Mouse (Mus musculus) MEL (cell line): ENCODE measurements around the gene Pcdh17.

Experiments used
- CTCF ChIP-seq, 3 experiments: IDR thresholded peaks in 2 of 3; conservative IDR thresholded peaks in 1 of 3; 2 replicates each; pipeline ENCODE4 v1.5.1; 2011 to 2012; ENCODE audit warnings: low read length in 3 of 3, low read depth in 2 of 3, mild to moderate bottlenecking in 2 of 3, improper control_type of control experiment in 1 of 3, inconsistent platforms in 1 of 3, mixed read lengths in 1 of 3, moderate library complexity in 1 of 3; ENCODE audit not compliant: control insufficient read depth in 1 of 3, insufficient read depth in 1 of 3, poor library complexity in 1 of 3, severe bottlenecking in 1 of 3
- E2F4 ChIP-seq: IDR thresholded peaks from 2 replicates; pipeline ENCODE4 v1.6.1; 2011; ENCODE audit warnings: low read depth, low read length, improper control_type of control experiment, borderline replicate concordance
- EP300 ChIP-seq, 2 experiments: IDR thresholded peaks; 2 replicates each; pipeline ENCODE4 v1.6.1; 2011; ENCODE audit warnings: improper control_type of control experiment in 2 of 2, low read length in 2 of 2, low read depth in 1 of 2, mild to moderate bottlenecking in 1 of 2
- GATA1 ChIP-seq: IDR thresholded peaks from 2 replicates; pipeline ENCODE4 v1.6.1; 2011; ENCODE audit warnings: low read depth, low read length, improper control_type of control experiment
- JUND ChIP-seq: IDR thresholded peaks from 2 replicates; pipeline ENCODE4 v1.6.1; 2011; ENCODE audit warnings: low read depth, mild to moderate bottlenecking, improper control_type of control experiment, low read length
- MAX ChIP-seq: IDR thresholded peaks from 2 replicates; pipeline ENCODE4 v1.6.1; 2011; ENCODE audit warnings: low read length, improper control_type of control experiment
- MYC ChIP-seq: IDR thresholded peaks from 2 replicates; pipeline ENCODE4 v1.6.1; 2011; ENCODE audit warnings: low read depth, mild to moderate bottlenecking, low read length, improper control_type of control experiment, moderate library complexity
- POLR2A ChIP-seq, 2 experiments: IDR thresholded peaks; 2 replicates each; pipeline ENCODE4 v1.6.1; 2011 to 2012; ENCODE audit warnings: low read length in 2 of 2, mild to moderate bottlenecking in 2 of 2, control low read depth in 1 of 2, improper control_type of control experiment in 1 of 2, low read depth in 1 of 2, moderate library complexity in 1 of 2; ENCODE audit not compliant: control insufficient read depth in 1 of 2, insufficient read depth in 1 of 2, poor library complexity in 1 of 2
- POLR2AphosphoS5 ChIP-seq: IDR thresholded peaks from 2 replicates; pipeline ENCODE4 v1.6.1; 2012; ENCODE audit warnings: low read depth, borderline replicate concordance, mild to moderate bottlenecking, inconsistent platforms, low read length, moderate library complexity, mixed read lengths
- RCOR1 ChIP-seq: IDR thresholded peaks from 2 replicates; pipeline ENCODE4 v1.6.1; 2012; ENCODE audit warnings: low read depth, mild to moderate bottlenecking, inconsistent platforms, low read length, improper control_type of control experiment
- TAL1 ChIP-seq: IDR thresholded peaks from 2 replicates; pipeline ENCODE4 v1.6.1; 2012; ENCODE audit warnings: mild to moderate bottlenecking, inconsistent platforms, low read length, moderate library complexity, mixed read lengths
- ZC3H11A ChIP-seq: IDR thresholded peaks from 2 replicates; pipeline ENCODE4 v1.6.1; 2012; ENCODE audit warnings: low read depth, mild to moderate bottlenecking, inconsistent platforms, low read length, improper control_type of control experiment
- ZNF384 ChIP-seq: IDR thresholded peaks from 2 replicates; pipeline ENCODE4 v1.6.1; 2012; ENCODE audit warnings: low read depth, mild to moderate bottlenecking, inconsistent platforms, low read length, improper control_type of control experiment

- TF ChIP-seq CTCF (IDR thresholded peaks at IDR 0.05 in 2 of 3, conservative IDR thresholded peaks at IDR 0.05 in 1 of 3; ENCODE audit: control insufficient read depth in 1 of 3, insufficient read depth in 1 of 3, low read depth in 2 of 3, low read length in 3 of 3, poor library complexity in 1 of 3, severe bottlenecking in 1 of 3), result no peak
- no peak for TF ChIP-seq POLR2A (IDR thresholded peaks at IDR 0.05; ENCODE audit: control insufficient read depth in 1 of 2, insufficient read depth in 1 of 2, low read depth in 1 of 2, low read length in 2 of 2, poor library complexity in 1 of 2)
- no peak for TF ChIP-seq JUND
- TF ChIP-seq ZNF384, result no peak
- TF ChIP-seq RCOR1, result no peak
- no peak for TF ChIP-seq MAX
- TF ChIP-seq EP300 (IDR thresholded peaks at IDR 0.05; ENCODE audit: low read depth in 1 of 2, low read length in 2 of 2), result no peak
- no peak for TF ChIP-seq E2F4
- TF ChIP-seq GATA1, result no peak
- TF ChIP-seq TAL1, result no peak
- no peak for TF ChIP-seq POLR2AphosphoS5
- TF ChIP-seq ZC3H11A, result no peak
- no peak for TF ChIP-seq MYC
Measured at GRCm38 (mm10) chr14:84477411-84477810, 34.0 kb downstream of the Pcdh17 start.
